Mouse (Mus musculus): ENCODE data around the gene Sgms1.

Sgms1 gene

GRCm38 (mm10) chr19:32292782-32293776, 96.4 kb downstream of the Sgms1 start:
- DNase-seq (ENCODE audit: low read depth, low spot score), result no peak

GRCm38 (mm10) chr19:32292067-32292739, 97.3 kb downstream of the Sgms1 start:
- DNase-seq (ENCODE audit: low read depth, low spot score), result no peak

- DNase-seq (ENCODE audit: low read depth, low spot score), result no peak
Observed at GRCm38 (mm10) chr19:32291130-32291529, 98.4 kb downstream of the Sgms1 start.

- no peak for DNase-seq (ENCODE audit: low read depth, low spot score)
Observed at GRCm38 (mm10) chr19:32288895-32289294, 100.6 kb downstream of the Sgms1 start.

- no peak for DNase-seq (ENCODE audit: low read depth, low spot score)
Observed at GRCm38 (mm10) chr19:32287839-32288238, 101.7 kb downstream of the Sgms1 start.

GRCm38 (mm10) chr19:32285455-32285831, 104.1 kb downstream of the Sgms1 start:
- no peak for DNase-seq (ENCODE audit: low read depth, low spot score)

- DNase-seq (ENCODE audit: low read depth, low spot score), result no peak
Observed at GRCm38 (mm10) chr19:32284681-32285454, 104.6 kb downstream of the Sgms1 start.

GRCm38 (mm10) chr19:32281917-32282316, 107.6 kb downstream of the Sgms1 start:
- DNase-seq (ENCODE audit: low read depth, low spot score), result no peak

- DNase-seq (ENCODE audit: low read depth, low spot score), result no peak
Observed at GRCm38 (mm10) chr19:32280380-32280779, 109.1 kb downstream of the Sgms1 start.

GRCm38 (mm10) chr19:32279400-32279799, 110.1 kb downstream of the Sgms1 start:
- DNase-seq (ENCODE audit: low read depth, low spot score), result no peak

- DNase-seq (ENCODE audit: low read depth, low spot score), result no peak
Observed at GRCm38 (mm10) chr19:32277869-32278268, 111.6 kb downstream of the Sgms1 start.

GRCm38 (mm10) chr19:32277287-32277686, 112.2 kb downstream of the Sgms1 start:
- DNase-seq (ENCODE audit: low read depth, low spot score), result no peak

- DNase-seq (ENCODE audit: low read depth, low spot score), result no peak
Observed at GRCm38 (mm10) chr19:32276817-32277216, 112.7 kb downstream of the Sgms1 start.

GRCm38 (mm10) chr19:32276263-32276662, 113.3 kb downstream of the Sgms1 start:
- DNase-seq (ENCODE audit: low read depth, low spot score), result no peak

GRCm38 (mm10) chr19:32275068-32275925, 114.2 kb downstream of the Sgms1 start:
- DNase-seq (ENCODE audit: low read depth, low spot score), result no peak

GRCm38 (mm10) chr19:32274145-32274544, 115.4 kb downstream of the Sgms1 start:
- DNase-seq (ENCODE audit: low read depth, low spot score), result no peak

- DNase-seq (ENCODE audit: low read depth, low spot score), result no peak
Observed at GRCm38 (mm10) chr19:32273714-32274113, 115.8 kb downstream of the Sgms1 start.

GRCm38 (mm10) chr19:32272475-32273260, 116.8 kb downstream of the Sgms1 start:
- no peak for DNase-seq (ENCODE audit: low read depth, low spot score)

- DNase-seq (ENCODE audit: low read depth, low spot score), result no peak
Observed at GRCm38 (mm10) chr19:32271455-32272200, 117.9 kb downstream of the Sgms1 start.

GRCm38 (mm10) chr19:32269844-32270176, 119.7 kb downstream of the Sgms1 start:
- DNase-seq (ENCODE audit: low read depth, low spot score), result no peak
